Mouse (Mus musculus) embryonic fibroblast, embryonic 13.5 days (primary cell): ENCODE data around the gene Nrip2. TPM values are rescaled to one million over a fixed set of nuclear protein-coding genes. Genes with fewer than 3 reads are reported as not detected.

ENCODE experiments used
- H3K27ac ChIP-seq: 2 replicates; pipeline ENCODE4 v1.5.1; 2012; ENCODE audit warnings: low read length, control low read depth, inconsistent platforms; ENCODE audit not compliant: insufficient read depth
- H3K4me1 ChIP-seq: 2 replicates; pipeline ENCODE4 v1.6.1; 2011; ENCODE audit warnings: low read length; ENCODE audit not compliant: control insufficient read depth, insufficient read depth
- H3K4me3 ChIP-seq: 2 replicates; pipeline ENCODE4 v1.5.1; 2011; ENCODE audit warnings: mild to moderate bottlenecking, control low read depth, low read length; ENCODE audit not compliant: insufficient read depth
- CTCF ChIP-seq: IDR thresholded peaks from 2 replicates; pipeline ENCODE4 v1.5.1; 2011; ENCODE audit warnings: mild to moderate bottlenecking, control low read depth, low read length, moderate library complexity, borderline replicate concordance; ENCODE audit not compliant: insufficient read depth
- POLR2A ChIP-seq: IDR thresholded peaks from 2 replicates; pipeline ENCODE4 v1.6.1; 2011; ENCODE audit warnings: low read depth, mild to moderate bottlenecking, control low read depth, low read length, moderate library complexity
- polyA plus RNA-seq: library from polyadenylated mRNA; stranded (reverse); fragments of >200 nt; gene quantifications from 2 replicates; pipeline ENCODE4 v1.2.4, GENCODE M21; 2011; ENCODE audit warnings: low read depth; ENCODE audit not compliant: missing spikeins, insufficient read length

Nrip2 gene
- polyA plus RNA-seq, 1 experiment, result 9.1 TPM

DNA sequence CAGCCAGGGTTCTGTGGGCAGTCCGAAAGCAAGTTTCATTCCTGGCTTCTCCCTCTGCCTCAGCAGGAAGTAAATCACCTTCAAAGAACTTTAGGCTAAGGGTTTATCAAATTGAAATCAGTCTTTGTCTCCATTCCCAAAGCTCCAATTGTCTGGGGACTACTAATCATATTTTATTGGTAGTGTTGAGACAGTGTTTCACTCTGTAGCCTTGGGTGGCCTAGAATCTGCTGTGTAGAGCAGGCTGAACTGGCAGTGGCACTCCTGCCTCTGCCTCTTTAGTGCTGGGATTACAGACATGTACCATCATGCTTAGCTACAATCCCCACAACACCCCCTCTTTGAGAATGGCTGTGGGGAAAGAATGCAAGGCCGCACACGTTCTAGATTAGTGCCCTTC, 22.4 kb downstream of the Nrip2 start:
- peaks cover 6% of the 10 kb centered on the region; the same call in 1 of the 2 replicates for H3K4me1 ChIP-seq
- H3K27ac ChIP-seq, result peak overlapping the region; percentile 77
- H3K4me3 ChIP-seq, result no peak overlapping the region
- no peak for TF ChIP-seq CTCF
- TF ChIP-seq POLR2A, result no peak

DNA sequence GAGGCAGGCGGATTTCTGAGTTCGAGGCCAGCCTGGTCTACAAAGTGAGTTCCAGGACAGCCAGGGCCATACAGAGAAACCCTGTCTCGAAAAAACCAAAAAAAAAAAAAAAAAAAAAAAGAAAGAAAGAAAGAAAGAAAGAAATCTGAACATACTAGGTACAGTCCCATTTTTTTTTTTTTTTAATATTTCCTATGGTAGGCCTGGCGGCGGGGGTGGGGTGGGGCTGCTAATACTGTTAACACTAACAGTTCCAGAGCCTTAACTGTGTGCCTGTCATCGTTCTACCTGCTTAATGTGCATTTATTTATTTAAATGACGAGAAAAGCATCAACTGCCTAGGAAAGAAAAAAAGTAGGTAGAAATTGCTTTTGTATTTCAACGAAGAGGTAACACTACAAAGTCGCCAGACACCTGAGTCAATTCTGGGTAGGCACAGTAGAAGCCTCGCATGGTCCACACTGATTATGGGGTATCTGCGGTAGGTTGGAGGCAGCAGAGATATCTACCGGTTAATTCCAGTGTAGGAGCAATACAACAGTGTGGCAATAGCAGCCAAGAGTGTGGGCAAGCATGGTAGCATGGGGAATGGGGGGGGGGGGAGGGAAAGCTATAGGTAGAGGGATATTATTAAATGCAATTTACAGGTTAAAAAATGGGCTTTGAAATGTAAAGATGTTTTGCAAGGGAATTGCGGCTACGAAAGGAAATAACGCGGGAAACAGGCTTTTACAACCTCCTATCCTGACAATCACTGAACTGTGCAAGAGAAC, 24.6 kb downstream of the Nrip2 start:
- Histone ChIP-seq H3K4me3 (peak overlapping the region; percentile 45), H3K27ac (peak overlapping the region; percentile 89), H3K4me1 (peaks cover 6% of the 10 kb centered on the region; the same call in 1 of the 2 replicates)
- TF ChIP-seq POLR2A, result no peak
- TF ChIP-seq CTCF, result no peak

DNA sequence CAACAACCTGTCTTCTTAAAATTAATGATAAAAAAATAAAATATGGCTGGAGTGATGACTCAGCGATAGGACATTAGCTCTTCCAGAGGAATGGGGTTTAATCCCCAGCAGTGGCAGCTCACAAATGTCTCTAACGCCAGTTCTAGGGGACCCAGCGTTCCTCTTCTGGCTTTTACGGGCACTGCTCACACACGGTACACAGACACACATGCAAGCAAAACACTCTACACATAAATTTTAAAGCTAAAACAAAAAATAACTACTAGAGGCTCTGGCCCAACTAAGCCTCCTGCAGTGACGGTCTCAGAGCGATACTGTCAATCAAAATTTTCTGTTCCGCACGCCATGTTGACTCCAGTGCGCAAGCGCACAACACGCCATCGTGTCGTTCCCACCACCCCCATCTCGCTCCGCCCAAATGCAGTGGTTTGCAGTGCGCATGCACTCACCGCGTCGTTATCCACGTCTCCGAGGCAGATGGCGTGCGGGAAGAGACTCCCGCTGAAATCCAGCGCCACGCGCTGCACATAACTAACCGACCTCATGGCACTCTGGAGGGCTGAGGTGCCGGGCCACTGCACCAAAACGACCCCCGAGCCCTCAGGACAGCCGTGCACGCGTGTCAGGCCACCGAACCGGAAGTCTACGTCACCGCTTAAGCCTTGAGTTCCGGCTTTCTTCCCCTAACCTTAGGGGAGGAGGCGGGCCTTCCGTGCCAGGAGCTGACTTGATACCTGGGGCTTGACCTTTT, 25.3 kb downstream of the Nrip2 start, which contains the start of gene Itfg2:
TSS of gene Itfg2 (minus strand) at position 663 of the 751 bp plus-strand sequence.
- Histone ChIP-seq H3K4me1 (peaks cover 6% of the 10 kb centered on the region; the same call in 1 of the 2 replicates), H3K4me3 (peak within 1 kb of the TSS; percentile 45), H3K27ac (peak within 1 kb of the TSS; percentile 89)
- no peak for TF ChIP-seq CTCF
- TF ChIP-seq POLR2A, result peak; percentile 95

DNA sequence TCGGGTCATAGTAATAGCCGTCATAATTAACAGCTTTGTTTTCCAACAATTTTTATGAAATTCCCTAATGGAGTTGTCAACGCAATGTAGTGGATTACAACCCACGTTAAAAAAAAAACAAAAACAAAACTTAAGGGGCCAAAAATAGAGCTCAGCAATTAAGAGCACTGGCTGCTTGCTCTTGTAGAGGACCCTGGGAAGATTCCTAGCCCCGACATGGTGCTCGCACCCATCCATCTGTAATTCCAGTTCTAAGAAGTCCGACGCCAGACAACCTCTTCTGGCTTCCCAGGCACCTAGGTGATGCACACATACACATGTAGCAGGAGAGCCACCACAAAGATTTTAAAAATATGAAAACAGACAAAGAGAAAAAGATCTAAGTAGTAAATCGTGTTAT, 25.9 kb downstream of the Nrip2 start:
- TF ChIP-seq CTCF (no peak), POLR2A (no peak)
- Histone ChIP-seq H3K4me3 (peak overlapping the region; percentile 45; the same call in 1 of the 2 replicates), H3K4me1 (peaks cover 6% of the 10 kb centered on the region; the same call in 1 of the 2 replicates), H3K27ac (peak overlapping the region; percentile 89)

DNA sequence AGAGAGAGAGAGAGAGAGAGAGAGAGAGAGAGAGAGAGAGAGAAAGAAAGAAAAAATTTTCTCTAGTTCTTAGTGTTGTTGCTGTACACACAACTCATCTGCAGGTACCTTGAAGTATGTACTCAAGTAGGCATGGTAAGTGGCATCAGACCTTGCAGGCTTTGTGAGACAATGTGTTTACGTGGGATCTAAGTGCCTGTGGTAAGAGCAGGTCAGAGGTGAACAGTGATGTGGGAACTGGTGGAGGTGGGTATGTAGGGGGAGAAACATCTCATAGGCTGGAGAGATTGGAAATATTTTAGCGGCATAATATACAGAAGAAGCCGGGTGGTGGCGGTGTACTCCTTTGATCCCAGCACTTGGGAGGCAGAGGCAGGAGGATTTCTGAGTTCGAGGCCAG, 28.5 kb downstream of the Nrip2 start:
- no peaks in the 10 kb centered on the region for H3K4me1 ChIP-seq
- H3K4me3 ChIP-seq, result no peak overlapping the region
- TF ChIP-seq POLR2A (no peak), CTCF (no peak)
- no peak overlapping the region for H3K27ac ChIP-seq

DNA sequence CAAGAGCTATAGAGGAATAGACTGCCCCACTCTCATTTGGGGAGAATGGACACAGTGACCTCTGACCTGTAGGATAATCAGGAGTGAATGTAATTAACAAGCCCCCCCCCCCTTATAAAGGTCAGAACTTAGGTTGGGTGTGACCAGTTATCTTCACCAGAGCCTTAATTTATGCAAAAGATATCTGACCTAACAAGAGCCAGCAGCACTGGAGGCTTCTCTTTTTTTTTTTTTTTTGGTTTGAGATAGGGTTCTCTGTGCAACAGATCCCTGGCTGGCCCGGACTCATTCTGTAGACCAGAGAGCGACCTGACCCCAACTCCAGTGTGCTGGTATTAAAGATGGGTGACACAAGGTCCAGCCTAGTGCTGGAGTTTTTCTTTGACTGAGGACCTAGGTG, 30.2 kb downstream of the Nrip2 start:
- Histone ChIP-seq H3K4me3 (no peak overlapping the region), H3K4me1 (no peaks in the 10 kb centered on the region), H3K27ac (no peak overlapping the region)
- TF ChIP-seq CTCF, result no peak

DNA sequence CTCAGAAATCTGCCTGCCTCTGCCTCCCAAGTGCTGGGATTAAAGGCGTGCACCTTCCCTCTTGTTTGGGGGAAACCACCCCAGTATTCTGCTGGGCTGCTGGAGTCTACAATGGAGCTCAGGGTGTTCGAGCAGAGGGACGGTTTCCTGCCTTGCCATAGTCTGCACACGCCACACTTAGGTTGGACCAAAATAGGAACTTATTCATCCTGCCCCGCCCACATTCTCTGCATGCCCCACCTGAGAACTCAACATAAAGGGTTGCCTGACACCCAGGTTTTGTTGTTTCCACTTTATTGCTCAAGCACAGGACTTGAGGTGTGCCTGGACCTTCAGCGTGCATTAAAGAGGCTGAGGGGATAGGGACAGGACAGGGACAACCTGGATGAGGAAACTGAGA, 30.7 kb downstream of the Nrip2 start:
- no peak overlapping the region for H3K27ac ChIP-seq
- TF ChIP-seq CTCF (no peak), POLR2A (no peak)
- H3K4me1 ChIP-seq, result no peaks in the 10 kb centered on the region
- H3K4me3 ChIP-seq, result no peak overlapping the region

DNA sequence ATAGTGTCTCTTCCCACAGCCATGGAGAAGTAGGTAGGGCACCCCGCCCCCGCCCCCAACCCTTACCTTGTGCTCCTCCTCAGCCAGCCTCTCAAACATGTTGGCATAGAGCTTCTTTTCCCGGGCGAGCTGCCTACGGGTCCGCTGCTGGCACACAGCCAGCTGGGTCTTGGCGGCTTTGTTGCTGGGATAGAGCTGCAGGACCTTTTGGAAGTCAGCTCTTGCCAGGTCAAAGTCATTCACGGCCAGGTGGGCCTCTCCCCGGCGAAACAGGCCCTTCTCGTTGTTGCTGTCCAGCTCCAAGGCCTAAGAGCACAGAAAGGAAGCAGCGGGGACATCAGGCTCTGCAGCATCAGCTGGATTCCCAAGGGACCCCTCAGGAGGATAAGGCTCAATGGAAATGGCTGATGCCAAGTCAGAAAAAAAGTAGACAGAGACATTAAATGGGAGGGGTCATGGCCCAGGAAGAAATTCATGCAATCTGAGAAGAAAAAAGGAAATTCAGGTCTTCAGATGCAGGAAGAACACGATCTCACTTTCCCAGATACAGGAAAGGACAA, 33.3 kb downstream of the Nrip2 start:
- H3K4me1 ChIP-seq, result peaks cover 3% of the 10 kb centered on the region; the same call in 1 of the 2 replicates
- no peak overlapping the region for H3K4me3 ChIP-seq
- TF ChIP-seq CTCF, result no peak
- no peak for TF ChIP-seq POLR2A
- no peak overlapping the region for H3K27ac ChIP-seq

DNA sequence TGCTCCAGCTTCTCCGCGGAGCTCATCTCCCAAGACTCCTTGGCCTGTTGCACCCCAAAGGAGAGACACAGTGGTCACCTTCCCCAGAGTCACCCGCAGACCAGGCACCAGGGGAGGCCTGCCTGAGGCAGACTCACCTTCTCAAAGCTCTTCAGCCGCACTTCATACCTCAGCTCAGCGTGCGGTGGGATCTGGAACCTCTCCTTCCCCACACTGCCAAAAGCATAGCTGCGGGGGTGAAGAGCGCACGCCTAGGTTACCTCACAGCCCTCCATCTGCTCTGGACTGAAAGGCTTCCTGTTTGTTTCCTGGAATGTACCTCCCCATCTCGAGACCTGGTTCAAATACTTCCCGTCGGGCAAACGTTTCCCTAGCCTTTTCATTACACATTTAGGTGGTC, 34.5 kb downstream of the Nrip2 start:
- TF ChIP-seq POLR2A (no peak), CTCF (no peak)
- H3K4me1 ChIP-seq, result peaks cover 3% of the 10 kb centered on the region; the same call in 1 of the 2 replicates
- no peak overlapping the region for H3K27ac ChIP-seq
- H3K4me3 ChIP-seq, result no peak overlapping the region
